Mouse (Mus musculus) heart, postnatal 14 days (tissue): Measurements from ENCODE around the gene Wwc2. TPM values are rescaled to one million over a fixed set of nuclear protein-coding genes. Genes with fewer than 3 reads are reported as not detected.

Experiments
- DNase-seq, 2 experiments: peaks; one replicate each; pipeline ENCODE4 v3.0.0; 2021 to 2022
- intact Hi-C: fragments of 180-260 bp; cut with DNase I; formaldehyde crosslinking; loops from one replicate; pipeline ENCODE4 v1.15.1; 2025
- total RNA-seq, 2 experiments: library from RNA; stranded (reverse); gene quantifications; 2 replicates each; pipeline ENCODE4 v1.2.3; 2021

The Wwc2 gene
- total RNA-seq, 2 experiments from 2014 or later: 33.2 to 33.4 TPM

DNA sequence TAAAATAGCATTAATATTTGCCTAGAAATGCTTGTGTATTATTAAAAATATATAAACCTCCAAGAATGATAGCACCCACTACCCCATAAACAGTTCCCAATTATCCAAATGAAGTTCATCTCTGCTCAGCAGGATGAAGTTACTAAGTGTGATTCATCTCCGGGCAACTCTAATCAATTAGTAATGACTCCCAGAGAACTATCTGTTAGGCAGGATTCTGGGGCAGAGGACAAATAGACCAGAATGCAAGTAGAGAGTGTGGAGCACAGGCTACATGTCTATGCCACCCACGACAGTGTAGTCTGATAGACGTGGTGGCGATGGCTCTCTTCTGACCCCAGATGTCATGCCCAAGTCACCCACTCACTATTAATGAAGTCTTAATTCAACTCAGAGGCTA, 41.9 kb downstream of the Wwc2 start:
- intact Hi-C loops: no loop called here
- DNase-seq: no peak

DNA sequence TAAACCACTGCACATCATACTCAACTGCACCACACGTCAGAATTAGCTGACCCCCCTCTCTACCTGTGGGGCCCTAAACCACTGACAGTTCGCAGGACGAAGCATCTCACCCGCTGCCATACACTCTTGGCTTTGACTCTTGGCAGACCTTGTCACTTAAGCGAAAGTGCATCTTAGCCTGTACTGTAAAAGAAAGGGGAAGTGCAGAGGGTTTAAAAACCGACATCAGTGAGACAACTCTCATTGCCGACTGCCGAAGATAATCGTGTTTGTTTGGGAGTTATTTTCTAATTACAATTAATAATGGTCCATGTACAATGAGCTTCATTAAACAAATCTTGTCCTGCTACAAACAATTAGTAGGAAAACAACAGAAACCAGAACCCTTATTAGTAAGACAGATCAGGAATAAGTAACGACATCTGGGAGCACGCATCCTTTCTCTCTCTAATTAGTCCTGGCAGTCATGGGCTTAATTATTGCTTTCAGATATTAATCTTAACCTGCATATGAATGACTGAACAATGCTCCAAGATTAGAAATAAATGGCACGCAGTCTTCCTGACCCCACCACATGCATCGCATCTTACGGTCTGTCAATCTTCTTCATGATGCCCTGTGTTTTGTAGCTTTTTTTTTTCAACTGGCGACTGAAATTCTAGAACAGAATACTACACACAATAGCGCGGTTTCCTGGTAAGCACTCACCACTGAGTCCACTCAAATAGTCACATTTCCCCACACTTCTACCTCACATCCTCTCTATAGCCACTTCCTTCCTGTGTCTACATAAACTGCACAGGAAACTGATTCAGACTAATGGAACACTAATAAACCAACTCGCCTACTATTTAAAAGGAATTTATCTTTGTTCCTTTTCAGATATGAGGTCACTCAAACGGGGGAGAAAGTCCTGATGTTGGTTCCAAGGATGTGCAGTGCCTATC, 42.8 kb downstream of the Wwc2 start:
- intact Hi-C loops: no loop called here
- no peak for DNase-seq

DNA sequence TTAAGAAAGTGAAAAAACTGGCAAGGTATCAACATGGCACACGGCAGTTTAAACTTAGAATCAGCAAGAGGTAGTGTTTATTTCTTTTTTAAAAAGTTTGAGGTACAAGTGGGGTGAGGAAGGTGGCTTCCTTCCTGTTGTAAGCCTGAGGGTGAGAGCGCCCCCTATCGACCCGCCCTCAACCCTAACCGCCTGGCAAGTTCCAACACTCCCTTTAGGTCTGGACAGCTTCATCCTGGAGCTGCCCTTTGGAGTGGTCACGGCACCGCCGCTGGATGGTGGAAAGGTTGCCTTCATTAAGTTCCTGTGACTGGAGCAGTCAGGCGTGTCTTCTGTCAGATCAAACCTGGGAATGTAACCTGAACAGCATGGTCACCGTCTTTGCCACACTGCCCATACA, 47.7 kb downstream of the Wwc2 start:
- intact Hi-C loops: loop anchor here (5.0 kb wide), 1 partner anchor 71 kb away; no protein-coding TSS in a partner anchor
- DNase-seq: no peak

DNA sequence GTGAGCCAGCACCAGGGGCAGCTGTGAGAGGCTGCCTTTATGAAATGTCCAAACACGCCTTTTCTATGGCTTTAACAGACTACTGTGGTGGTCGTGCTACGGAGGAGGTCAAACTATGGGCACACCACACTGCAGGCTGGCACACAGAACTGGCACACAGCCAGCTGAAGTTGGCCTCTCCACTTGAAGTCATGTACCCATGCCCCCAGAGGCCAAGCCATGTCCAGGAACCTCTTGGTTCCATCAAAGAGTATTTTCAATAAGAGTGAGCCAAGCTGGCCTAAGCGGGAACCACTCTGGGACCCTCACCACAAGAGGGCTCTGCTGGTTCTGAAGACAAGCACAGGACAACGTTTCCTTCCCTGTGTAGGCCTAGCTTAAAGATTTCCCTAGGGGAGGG, 49.7 kb downstream of the Wwc2 start:
- peak; percentile 42 to 48 for DNase-seq
- intact Hi-C loops: loop anchor here (5.0 kb wide), 1 partner anchor 69 kb away; no protein-coding TSS in a partner anchor

- no peak for DNase-seq
- intact Hi-C loops: loop anchor here (5.0 kb wide), 1 partner anchor 68 kb away; no protein-coding TSS in a partner anchor
Observed at GRCm38 (mm10) chr8:47939933-47940870, 50.5 kb downstream of the Wwc2 start.

GRCm38 (mm10) chr8:47939217-47939616, 51.5 kb downstream of the Wwc2 start:
- DNase-seq: no peak
- intact Hi-C loops: no loop called here

DNA sequence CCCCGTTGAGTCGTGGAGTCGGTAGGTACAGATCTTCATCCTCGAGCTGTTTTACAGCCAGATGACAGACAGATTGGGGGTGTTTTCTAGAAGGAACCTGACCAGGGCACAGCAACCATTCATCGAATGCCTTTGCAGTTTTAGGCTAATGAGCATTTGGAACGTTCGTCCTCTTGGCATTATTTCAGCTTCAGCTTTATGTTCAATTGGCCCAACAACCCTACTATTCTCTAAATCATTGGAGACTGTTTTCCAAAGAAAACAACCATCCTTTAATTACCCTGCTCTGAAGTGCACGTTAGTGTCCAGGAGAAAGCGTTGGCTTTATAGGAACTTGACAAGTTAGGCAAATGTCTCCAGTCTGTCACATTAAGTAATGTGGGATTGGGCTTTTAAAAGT, 54.3 kb downstream of the Wwc2 start:
- intact Hi-C loops: no loop called here
- no peak for DNase-seq

- intact Hi-C loops: no loop called here
- DNase-seq: no peak
Observed at GRCm38 (mm10) chr8:47935461-47935860, 55.3 kb downstream of the Wwc2 start.

DNA sequence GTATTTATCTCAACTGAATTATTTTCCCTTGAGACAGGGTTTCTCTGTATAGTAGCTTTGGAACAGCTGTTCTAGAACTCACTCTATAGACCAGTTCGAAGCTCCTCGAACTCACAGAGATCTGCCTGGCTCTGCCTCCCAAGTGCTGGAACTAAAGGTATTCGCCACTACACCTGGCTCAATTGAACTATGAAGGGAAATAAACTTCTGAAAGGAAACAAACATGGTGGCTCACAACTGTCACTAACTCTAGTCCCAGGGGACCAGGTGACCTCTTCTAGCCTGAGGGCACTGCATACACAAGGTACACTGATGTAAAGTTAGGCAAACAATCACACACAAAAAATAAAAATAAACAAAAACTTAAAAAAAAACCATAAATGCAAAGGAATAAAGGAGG, 57.6 kb downstream of the Wwc2 start:
- DNase-seq: no peak
- intact Hi-C loops: loop anchor here (2.0 to 5.0 kb wide), 3 partner anchors 41 to 84 kb away; no protein-coding TSS in a partner anchor

GRCm38 (mm10) chr8:47932028-47932790, 58.5 kb downstream of the Wwc2 start:
- DNase-seq: peak in 1 of 2 experiments; percentile 34
- intact Hi-C loops: loop anchor here (2.0 to 5.0 kb wide), 3 partner anchors 40 to 85 kb away; no protein-coding TSS in a partner anchor

- DNase-seq: no peak
- intact Hi-C loops: loop anchor here (5.0 kb wide), 2 partner anchors 39 to 86 kb away; no protein-coding TSS in a partner anchor
Observed at GRCm38 (mm10) chr8:47931371-47931770, 59.4 kb downstream of the Wwc2 start.

GRCm38 (mm10) chr8:47929615-47930014, 61.1 kb downstream of the Wwc2 start:
- intact Hi-C loops: loop anchor here (5.0 kb wide), 2 partner anchors 37 to 88 kb away; no protein-coding TSS in a partner anchor
- no peak for DNase-seq

DNA sequence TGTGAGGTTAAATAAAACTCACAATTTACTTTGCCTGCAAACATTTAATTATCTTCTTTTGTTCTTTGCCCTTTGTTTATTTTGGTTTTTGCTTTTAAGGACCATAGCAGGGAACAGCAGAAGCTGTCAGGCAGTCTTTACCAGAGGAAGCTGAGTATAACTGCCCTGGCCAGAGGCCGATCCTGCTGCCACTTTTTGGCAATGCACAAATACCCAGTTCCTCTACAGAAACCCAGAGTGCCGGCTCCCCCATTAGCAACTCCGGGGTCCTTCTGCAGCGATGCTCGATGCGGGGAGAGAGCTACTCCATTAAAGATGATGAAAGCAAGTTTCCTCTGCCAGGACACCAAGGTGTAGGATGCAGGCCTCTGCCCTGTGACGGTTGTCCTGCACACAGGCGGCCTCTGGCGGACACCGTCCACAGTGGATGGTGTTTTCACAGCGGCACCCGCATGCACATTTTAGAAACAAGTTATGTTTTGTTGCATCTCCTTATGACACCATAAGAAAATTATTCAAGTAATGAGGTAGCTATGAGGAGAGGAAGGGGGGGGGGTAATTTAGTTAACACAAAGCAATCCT, 62.0 kb downstream of the Wwc2 start:
- intact Hi-C loops: no loop called here
- no peak for DNase-seq

- no peak for DNase-seq
- intact Hi-C loops: no loop called here
Observed at GRCm38 (mm10) chr8:47924921-47925320, 65.8 kb downstream of the Wwc2 start.

DNA sequence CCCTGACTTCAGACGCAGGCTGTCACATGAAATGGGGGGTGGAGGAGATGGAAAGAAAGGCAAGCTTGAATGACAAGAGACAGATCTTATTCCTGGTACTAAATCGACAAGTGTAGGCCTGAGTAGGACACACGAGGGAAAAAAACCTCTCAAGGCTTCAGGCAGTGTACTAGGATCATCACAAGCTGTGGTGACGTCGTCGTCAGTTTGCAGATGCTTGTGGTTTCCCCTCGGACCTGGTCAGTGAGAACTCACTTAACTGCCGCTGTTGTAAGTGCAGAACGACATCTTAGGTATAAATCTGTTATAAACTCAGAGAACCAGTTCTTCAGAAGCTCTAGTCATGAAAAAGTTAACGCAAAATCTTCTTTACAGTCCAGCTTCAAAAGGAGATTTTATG, 67.9 kb downstream of the Wwc2 start:
- intact Hi-C loops: no loop called here
- DNase-seq: no peak

DNA sequence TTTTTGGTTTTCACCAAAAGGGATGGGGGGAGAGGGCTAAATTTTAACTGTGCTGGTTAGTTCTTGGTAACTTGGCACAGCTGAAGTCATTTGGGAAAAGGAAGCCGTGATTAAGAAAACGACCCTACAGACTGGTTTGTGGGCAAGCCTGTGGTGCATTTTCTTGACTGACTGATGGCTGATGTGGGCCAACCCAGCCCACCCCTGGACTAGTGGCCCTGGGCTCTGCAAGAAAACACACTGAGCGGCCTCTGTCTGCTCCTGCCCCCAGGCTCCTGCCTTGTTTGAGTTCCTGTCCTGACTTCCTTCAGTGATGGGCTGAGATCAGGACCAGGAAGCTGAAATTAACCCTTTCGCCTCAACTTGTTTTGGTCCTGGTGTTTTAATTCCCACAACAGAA, 68.7 kb downstream of the Wwc2 start:
- intact Hi-C loops: no loop called here
- no peak for DNase-seq

DNA sequence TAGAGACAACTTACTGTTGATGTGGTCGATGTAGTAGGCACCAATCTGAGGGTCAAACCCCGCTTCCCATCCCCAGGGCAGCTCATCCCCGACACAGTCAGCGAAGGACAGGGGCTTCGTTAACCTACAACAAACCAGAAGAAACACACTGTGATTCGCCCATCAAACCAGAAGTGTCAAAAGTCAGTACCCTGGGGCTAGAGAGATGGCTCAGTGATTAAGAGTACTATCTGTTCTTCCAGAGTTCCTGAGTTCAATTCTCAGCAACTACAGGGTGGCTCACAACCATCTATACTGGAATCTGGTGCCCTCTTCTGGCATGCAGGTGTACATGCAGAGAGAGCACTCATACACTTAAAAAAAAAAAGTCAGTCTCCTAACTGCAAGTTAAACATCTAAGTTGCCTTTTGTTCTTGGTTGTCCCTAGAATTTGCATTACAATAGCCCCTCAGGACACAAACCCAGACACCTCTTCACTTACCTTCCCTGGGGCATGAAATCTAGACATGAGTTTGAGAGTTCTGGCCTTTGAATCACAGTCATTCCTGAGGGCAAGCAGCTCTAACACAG, 70.1 kb downstream of the Wwc2 start:
- DNase-seq: no peak
- intact Hi-C loops: no loop called here

GRCm38 (mm10) chr8:47917060-47918035, 73.4 kb downstream of the Wwc2 start:
- DNase-seq: no peak
- intact Hi-C loops: loop anchor here (5.0 kb wide), 1 partner anchor 40 kb away; no protein-coding TSS in a partner anchor
